Mouse (Mus musculus) forebrain, embryonic 15.5 days (tissue): ENCODE measurements around the gene Gm20696. TPM values are rescaled to one million over a fixed set of nuclear protein-coding genes. Genes with fewer than 3 reads are reported as not detected.

Experiments
- ATAC-seq: fragments of 200-750 bp; cut with Nextera tagmentation; replicated peaks from 2 replicates; pipeline ENCODE4 v1.8.0; 2017; ENCODE audit warnings: mild to moderate bottlenecking, moderate TSS enrichment, moderate library complexity
- H3K27ac ChIP-seq: fragments of 300-500 bp; sonication (generic); replicated peaks from 2 replicates; pipeline ENCODE4 v1.5.1; 2015; ENCODE audit warnings: mild to moderate bottlenecking, inconsistent platforms
- H3K27me3 ChIP-seq: fragments of 300-500 bp; sonication (generic); 2 replicates; pipeline ENCODE4 v1.6.1; 2015; ENCODE audit warnings: inconsistent platforms
- H3K36me3 ChIP-seq: fragments of 300-500 bp; sonication (generic); 2 replicates; pipeline ENCODE4 v1.6.1; 2015; ENCODE audit warnings: mild to moderate bottlenecking, inconsistent platforms
- H3K4me1 ChIP-seq: fragments of 300-500 bp; sonication (generic); 2 replicates; pipeline ENCODE4 v1.6.1; 2015; ENCODE audit warnings: inconsistent platforms
- H3K4me2 ChIP-seq: fragments of 300-500 bp; sonication (generic); replicated peaks from 2 replicates; pipeline ENCODE4 v1.6.1; 2015; ENCODE audit warnings: mild to moderate bottlenecking, inconsistent platforms
- H3K4me3 ChIP-seq: fragments of 300-500 bp; sonication (generic); 2 replicates; pipeline ENCODE4 v1.5.1; 2015; ENCODE audit warnings: mild to moderate bottlenecking, inconsistent platforms
- H3K9ac ChIP-seq: fragments of 300-500 bp; sonication (generic); replicated peaks from 2 replicates; pipeline ENCODE4 v1.6.1; 2015; ENCODE audit warnings: mild to moderate bottlenecking, inconsistent platforms
- H3K9me3 ChIP-seq: fragments of 300-500 bp; sonication (generic); 2 replicates; pipeline ENCODE4 v1.6.1; 2016; ENCODE audit warnings: inconsistent platforms
- WGBS: fragments of 180-500 bp; shearing (Covaris S2); methylation state at CpG from one replicate; pipeline ENCODE4 v1.1.7; 2015; ENCODE audit warnings: mixed read lengths; 5-methylcytosine and 5-hydroxymethylcytosine counted together
- polyA plus RNA-seq: library from polyadenylated mRNA; unstranded; fragments of >200 nt; fragmentation: Nextera tagmentation; extraction: Ambion mirVana; gene quantifications from 2 replicates; pipeline ENCODE4 v1.2.1, GENCODE M21; 2015

Gm20696 gene
- polyA plus RNA-seq, 1 experiment from 2014 or later: 5.8 TPM

DNA sequence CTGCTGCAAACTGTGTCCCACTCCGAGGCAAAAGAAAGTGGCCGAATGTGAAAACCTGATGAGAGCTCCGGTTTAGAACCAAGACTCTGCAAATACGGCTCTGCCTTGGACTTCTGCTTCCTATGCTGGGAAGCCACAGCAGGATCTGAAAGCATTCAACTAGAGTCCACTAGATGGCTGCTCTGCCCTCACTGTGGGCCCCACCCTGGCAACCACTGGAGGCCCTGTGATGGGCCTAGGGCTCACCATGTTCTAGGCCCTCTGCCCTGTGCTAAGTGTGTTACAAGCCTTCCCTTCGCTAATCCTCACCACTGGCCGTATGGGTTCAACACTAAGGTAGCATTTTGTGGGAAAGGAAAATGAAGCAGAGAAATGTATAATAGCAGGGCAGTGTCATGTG is 164.3 kb downstream of the Gm20696 start:
- Histone ChIP-seq H3K27me3 (no peaks in the 10 kb centered on the region), H3K36me3 (no peaks in the 10 kb centered on the region), H3K4me2 (no peak overlapping the region), H3K9ac (no peak overlapping the region), H3K9me3 (no peaks in the 10 kb centered on the region), H3K4me3 (no peak overlapping the region), H3K27ac (no peak overlapping the region), H3K4me1 (no peaks in the 10 kb centered on the region)
- WGBS: 93% methylated on average over 6 of the region's 6 CpGs
- no peak for ATAC-seq

DNA sequence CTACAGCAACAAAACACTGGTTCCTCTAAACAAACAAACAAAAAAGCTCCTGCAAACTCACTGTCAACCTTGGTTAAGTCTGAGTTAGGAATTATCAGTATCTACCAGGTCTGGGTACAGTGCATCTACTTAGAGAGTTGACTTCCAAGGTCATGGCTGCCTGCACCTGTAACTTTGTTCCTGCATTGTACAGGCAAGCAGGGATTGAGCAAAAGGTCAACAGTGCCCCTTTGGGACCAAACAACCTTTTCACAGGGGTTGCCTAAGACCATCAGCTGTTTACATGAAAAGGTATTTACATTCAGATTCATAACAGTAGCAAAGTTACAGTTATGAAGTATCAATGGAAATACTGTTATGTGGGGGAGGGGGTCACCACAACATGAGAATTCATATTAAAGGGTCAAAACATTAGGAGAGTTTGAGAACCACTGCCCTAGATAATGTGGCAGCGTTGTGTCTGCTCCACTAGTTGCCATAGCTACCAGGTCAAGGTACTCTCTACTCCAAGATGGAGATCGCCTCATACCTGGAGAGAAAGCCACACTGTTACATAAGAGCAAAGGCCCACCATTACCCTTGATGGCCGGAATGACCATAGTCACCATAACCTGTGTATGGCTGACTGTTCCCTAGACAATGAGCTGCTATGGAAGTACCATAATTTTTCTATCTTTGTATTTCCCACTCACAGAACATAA is 165.9 kb downstream of the Gm20696 start:
- Histone ChIP-seq H3K27me3 (no peaks in the 10 kb centered on the region), H3K4me3 (no peak overlapping the region), H3K4me2 (no peak overlapping the region), H3K9ac (no peak overlapping the region), H3K27ac (no peak overlapping the region), H3K36me3 (no peaks in the 10 kb centered on the region), H3K9me3 (no peaks in the 10 kb centered on the region), H3K4me1 (no peaks in the 10 kb centered on the region)
- 97% methylated on average over 3 of the region's 3 CpGs for WGBS
- no peak for ATAC-seq

- ATAC-seq: no peak
- Histone ChIP-seq H3K27ac (no peak overlapping the region), H3K27me3 (no peaks in the 10 kb centered on the region), H3K4me1 (no peaks in the 10 kb centered on the region), H3K36me3 (no peaks in the 10 kb centered on the region), H3K4me2 (no peak overlapping the region), H3K4me3 (no peak overlapping the region), H3K9ac (no peak overlapping the region), H3K9me3 (no peaks in the 10 kb centered on the region)
- WGBS: 86% methylated on average over 7 of the region's 7 CpGs
These were observed 168.5 kb downstream of the Gm20696 start for GRCm38 (mm10) chr6:99498082-99498481.

GRCm38 (mm10) chr6:99496114-99496513 is 170.5 kb downstream of the Gm20696 start:
- H3K4me2 ChIP-seq: no peak overlapping the region
- WGBS: 68% methylated on average over 5 of the region's 5 CpGs

GRCm38 (mm10) chr6:99492937-99493336 is 173.7 kb downstream of the Gm20696 start:
- no peak for ATAC-seq
- H3K27ac ChIP-seq: no peak overlapping the region

More at GRCm38 (mm10) chr6:99496114-99496513, 170.5 kb downstream of the Gm20696 start:
- H3K4me1 ChIP-seq: no peaks in the 10 kb centered on the region
- no peak overlapping the region for H3K27ac ChIP-seq
- no peak overlapping the region for H3K9ac ChIP-seq
- no peaks in the 10 kb centered on the region for H3K9me3 ChIP-seq
- ATAC-seq: no peak
- no peak overlapping the region for H3K4me3 ChIP-seq
- no peaks in the 10 kb centered on the region for H3K27me3 ChIP-seq
- H3K36me3 ChIP-seq: no peaks in the 10 kb centered on the region

DNA sequence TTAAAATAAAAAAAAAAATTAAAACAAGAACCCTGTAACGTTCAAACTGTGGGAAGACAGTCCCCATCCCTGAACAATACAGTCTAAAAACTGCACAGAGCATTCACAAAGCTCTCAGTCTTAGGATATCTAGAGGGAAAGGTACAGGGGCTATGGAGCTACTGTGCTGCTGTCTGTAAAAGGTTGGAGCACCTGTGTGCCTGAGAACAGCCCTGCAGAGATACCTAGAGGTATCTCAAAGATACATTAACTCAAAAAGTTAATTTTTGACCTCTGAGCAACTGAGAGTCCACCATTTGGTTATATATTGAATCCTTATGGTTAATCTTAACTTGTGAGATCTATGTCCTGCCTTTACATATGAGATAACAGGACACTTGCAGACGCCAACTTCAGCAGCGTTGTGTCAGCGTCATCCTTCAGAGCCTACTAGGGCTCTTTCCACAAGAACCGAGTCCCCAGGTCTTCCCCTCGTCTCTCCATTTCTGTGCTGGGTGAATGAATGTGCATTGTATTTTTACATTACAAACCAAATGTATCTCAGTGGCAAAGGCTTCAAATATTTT is 174.5 kb downstream of the Gm20696 start:
- no peak overlapping the region for H3K4me2 ChIP-seq
- H3K36me3 ChIP-seq: no peaks in the 10 kb centered on the region
- ATAC-seq: no peak
- no peaks in the 10 kb centered on the region for H3K4me1 ChIP-seq
- no peaks in the 10 kb centered on the region for H3K27me3 ChIP-seq
- no peak overlapping the region for H3K27ac ChIP-seq
- no peak overlapping the region for H3K9ac ChIP-seq
- no peak overlapping the region for H3K4me3 ChIP-seq
- whole genome bisulfite sequencing: 85% methylated on average over 6 of the region's 6 CpGs
- no peaks in the 10 kb centered on the region for H3K9me3 ChIP-seq

More at GRCm38 (mm10) chr6:99492937-99493336, 173.7 kb downstream of the Gm20696 start:
- no peak overlapping the region for H3K4me2 ChIP-seq
- 39% methylated on average over 3 of the region's 3 CpGs for WGBS
- H3K27me3 ChIP-seq: no peaks in the 10 kb centered on the region
- H3K9me3 ChIP-seq: no peaks in the 10 kb centered on the region
- no peaks in the 10 kb centered on the region for H3K4me1 ChIP-seq
- H3K9ac ChIP-seq: no peak overlapping the region
- no peak overlapping the region for H3K4me3 ChIP-seq
- H3K36me3 ChIP-seq: no peaks in the 10 kb centered on the region

DNA sequence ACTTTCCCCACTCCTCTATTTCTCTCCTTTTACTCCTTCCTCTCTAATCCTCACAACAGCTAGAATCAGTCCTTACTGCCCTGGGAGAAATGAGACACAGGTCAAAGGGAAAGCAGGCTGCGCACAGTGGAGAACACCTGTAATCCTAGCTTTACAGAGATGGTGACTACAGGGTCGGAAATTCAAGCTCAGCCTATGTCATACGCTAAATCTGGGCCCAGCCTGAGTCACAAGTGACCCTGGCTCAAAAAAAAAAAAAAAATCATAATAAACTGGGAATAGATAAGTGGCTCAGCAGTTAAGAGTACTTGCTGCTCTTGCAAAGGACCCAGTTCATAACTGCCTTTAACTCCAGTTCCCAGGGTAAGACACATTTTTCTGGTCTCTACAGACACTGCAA is 175.5 kb downstream of the Gm20696 start:
- H3K9ac ChIP-seq: no peak overlapping the region
- no peak for ATAC-seq
- H3K27me3 ChIP-seq: no peaks in the 10 kb centered on the region
- no peak overlapping the region for H3K27ac ChIP-seq
- H3K36me3 ChIP-seq: no peaks in the 10 kb centered on the region
- H3K4me2 ChIP-seq: no peak overlapping the region
- H3K4me3 ChIP-seq: no peak overlapping the region
- H3K4me1 ChIP-seq: peaks cover 3% of the 10 kb centered on the region
- no peaks in the 10 kb centered on the region for H3K9me3 ChIP-seq
- 91% methylated on average over 3 of the region's 3 CpGs for WGBS

GRCm38 (mm10) chr6:99489900-99490648 is 176.5 kb downstream of the Gm20696 start:
- Histone ChIP-seq H3K9ac (no peak overlapping the region), H3K4me1 (peaks cover 14% of the 10 kb centered on the region), H3K36me3 (no peaks in the 10 kb centered on the region), H3K9me3 (no peaks in the 10 kb centered on the region), H3K4me2 (no peak overlapping the region), H3K4me3 (no peak overlapping the region), H3K27me3 (no peaks in the 10 kb centered on the region), H3K27ac (no peak overlapping the region)
- WGBS: 75% methylated on average over 8 of the region's 8 CpGs
- no peak for ATAC-seq

GRCm38 (mm10) chr6:99489423-99489822 is 177.2 kb downstream of the Gm20696 start:
- no peaks in the 10 kb centered on the region for H3K9me3 ChIP-seq
- H3K4me1 ChIP-seq: peaks cover 20% of the 10 kb centered on the region
- no peak overlapping the region for H3K4me2 ChIP-seq
- no peak for ATAC-seq
- no peak overlapping the region for H3K27ac ChIP-seq
- H3K36me3 ChIP-seq: no peaks in the 10 kb centered on the region
- H3K27me3 ChIP-seq: no peaks in the 10 kb centered on the region
- no peak overlapping the region for H3K4me3 ChIP-seq
- no peak overlapping the region for H3K9ac ChIP-seq
- 83% methylated on average over 10 of the region's 10 CpGs for WGBS

DNA sequence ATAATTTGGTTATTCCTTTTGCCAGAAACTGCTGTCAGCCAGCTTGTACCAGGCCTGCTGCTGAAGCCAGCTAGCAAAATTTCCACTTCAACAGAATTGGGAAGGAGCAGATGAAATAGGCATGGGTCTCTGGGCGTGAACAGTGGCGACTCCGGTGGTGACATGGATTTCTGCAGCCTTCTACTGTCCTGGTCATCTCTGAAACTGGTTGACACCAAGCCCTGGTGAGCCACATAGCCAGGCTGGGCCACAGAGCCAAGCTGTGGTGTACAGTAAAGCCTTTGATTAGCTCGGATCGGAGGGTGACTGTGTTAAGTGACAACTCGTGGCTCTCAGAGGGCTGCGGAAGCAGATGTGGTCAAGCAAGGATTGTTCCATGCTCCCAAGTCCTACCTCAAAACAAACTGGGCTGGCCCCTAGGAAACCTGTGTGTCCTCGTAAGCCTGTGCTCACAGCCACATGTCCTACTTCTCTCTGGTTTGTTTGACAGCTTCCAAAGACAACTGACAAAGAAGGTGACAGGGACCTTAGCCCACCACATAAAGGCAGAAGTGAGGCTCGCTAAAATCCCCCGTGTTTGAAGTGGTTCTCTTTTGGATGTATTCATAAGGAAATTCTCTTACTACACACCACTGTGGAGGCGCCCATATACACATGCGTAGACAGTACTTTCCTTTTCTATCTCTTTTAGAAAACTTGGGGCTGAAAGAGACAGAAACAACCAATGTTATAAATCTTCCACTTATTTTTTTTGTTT is 180.5 kb downstream of the Gm20696 start:
- 36% methylated on average over 12 of the region's 12 CpGs for whole genome bisulfite sequencing
- H3K27me3 ChIP-seq: no peaks in the 10 kb centered on the region
- peak; percentile 74; the same call in 1 of the 2 replicates for ATAC-seq
- peak overlapping the region; percentile 76 for H3K27ac ChIP-seq
- no peaks in the 10 kb centered on the region for H3K36me3 ChIP-seq
- no peak overlapping the region for H3K9ac ChIP-seq
- H3K9me3 ChIP-seq: no peaks in the 10 kb centered on the region
- H3K4me3 ChIP-seq: no peak overlapping the region
- H3K4me2 ChIP-seq: 0 out of 2 replicates have a peak overlapping the region, but pooled peaks have one; percentile 53
- H3K4me1 ChIP-seq: peaks cover 25% of the 10 kb centered on the region

DNA sequence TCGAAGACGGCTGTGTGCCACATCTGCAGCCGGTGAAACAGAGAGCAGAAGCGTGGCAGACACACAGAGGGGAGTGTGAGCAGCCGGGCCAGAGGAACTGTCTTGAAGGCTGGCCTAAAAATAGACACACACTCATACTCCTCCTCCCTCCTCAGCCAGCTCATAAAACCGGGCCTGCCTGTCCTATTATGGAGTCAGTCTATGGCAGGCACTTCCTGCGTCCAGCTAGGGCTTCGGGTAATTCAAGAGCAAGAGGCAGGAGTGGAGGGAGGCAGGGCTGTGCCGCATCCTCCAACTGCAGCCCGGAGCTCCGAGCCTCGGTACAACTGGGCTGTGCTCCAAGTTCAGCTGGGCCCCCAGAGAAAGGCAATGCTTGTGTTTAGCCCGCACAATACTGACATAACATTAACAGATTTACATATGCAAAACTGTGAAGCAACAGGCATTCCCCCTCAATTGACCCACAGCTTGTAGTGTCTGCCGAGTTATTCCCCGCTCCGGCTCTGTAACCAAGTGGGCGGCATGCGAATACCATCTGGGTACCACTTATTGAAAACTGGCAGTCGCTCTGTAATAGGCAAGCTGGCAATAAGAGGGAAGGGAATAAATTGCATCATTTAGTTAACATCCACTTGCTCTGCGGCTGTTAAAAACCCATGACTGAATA is 181.2 kb downstream of the Gm20696 start:
- Histone ChIP-seq H3K9me3 (no peaks in the 10 kb centered on the region), H3K4me2 (peak overlapping the region; percentile 53), H3K27ac (peak overlapping the region; percentile 76), H3K4me3 (peak overlapping the region; percentile 22), H3K36me3 (no peaks in the 10 kb centered on the region), H3K27me3 (no peaks in the 10 kb centered on the region), H3K9ac (peak overlapping the region; percentile 37), H3K4me1 (peaks cover 25% of the 10 kb centered on the region)
- ATAC-seq: peak; percentile 95
- 3% methylated on average over 20 of the region's 20 CpGs for WGBS
